Mouse (Mus musculus): Measurements from ENCODE around the gene Cry2. TPM values are rescaled to one million over a fixed set of nuclear protein-coding genes. Genes with fewer than 3 reads are reported as not detected.

Cry2 gene
- polyA plus RNA-seq, 1 experiment from 2014 or later, result 13.0 TPM

- no peak for DNase-seq (ENCODE audit: low spot score)
Observed at GRCm38 (mm10) chr2:92371971-92372690, 61.7 kb downstream of the Cry2 start.

DNA sequence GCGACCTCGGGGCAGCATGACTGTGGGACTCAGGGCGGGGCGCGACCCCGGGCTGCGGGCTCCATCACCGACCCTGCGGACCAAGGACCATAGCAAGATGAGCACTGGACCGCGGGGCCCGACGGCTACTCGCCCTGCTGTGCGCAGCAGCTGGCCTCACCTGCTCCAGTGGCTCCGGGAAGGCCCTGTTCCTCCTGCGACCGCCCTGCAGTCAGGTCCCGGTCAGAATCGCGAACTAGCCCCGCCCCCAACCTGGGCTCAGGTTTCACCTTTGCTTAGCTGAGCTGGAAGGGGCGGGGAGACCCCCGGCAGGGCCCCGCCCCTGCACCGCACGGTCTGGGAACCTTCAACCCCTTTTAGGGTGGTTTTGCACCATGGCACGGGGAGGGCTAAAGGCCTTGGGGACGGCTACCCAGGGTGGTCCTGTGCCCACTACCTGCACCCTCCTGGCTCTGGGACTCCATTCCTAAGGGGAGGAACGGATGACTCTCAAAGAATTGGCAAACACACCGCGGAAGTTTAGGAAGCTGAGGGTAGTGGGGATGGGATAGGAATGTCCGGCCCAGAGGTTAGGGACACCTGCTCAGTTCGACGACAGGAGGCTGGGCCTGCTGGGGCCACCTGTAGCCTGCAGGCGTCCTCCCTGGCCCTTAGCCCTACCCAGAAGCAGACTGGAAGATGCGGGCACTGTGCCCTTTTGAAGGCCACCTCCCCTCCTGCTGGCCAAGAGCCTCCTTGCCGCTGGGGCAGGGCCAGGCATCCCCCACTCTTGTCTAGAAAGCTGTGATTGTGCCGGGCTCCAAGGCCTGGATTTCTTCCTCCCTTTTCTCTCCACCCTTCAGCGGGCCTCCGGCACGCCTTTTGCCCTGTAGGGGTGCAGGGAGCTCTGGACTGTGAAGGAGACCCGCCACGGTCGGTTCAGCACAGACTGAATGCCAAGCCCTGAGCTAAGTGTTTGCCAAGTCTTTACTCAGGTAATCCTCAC is 62.7 kb downstream of the Cry2 start:
- DNase-seq (ENCODE audit: low spot score), result no peak

GRCm38 (mm10) chr2:92370375-92370774 is 63.5 kb downstream of the Cry2 start:
- no peak for DNase-seq (ENCODE audit: low spot score)

GRCm38 (mm10) chr2:92367383-92368029 is 66.3 kb downstream of the Cry2 start:
- no peak for DNase-seq (ENCODE audit: low spot score)

DNA sequence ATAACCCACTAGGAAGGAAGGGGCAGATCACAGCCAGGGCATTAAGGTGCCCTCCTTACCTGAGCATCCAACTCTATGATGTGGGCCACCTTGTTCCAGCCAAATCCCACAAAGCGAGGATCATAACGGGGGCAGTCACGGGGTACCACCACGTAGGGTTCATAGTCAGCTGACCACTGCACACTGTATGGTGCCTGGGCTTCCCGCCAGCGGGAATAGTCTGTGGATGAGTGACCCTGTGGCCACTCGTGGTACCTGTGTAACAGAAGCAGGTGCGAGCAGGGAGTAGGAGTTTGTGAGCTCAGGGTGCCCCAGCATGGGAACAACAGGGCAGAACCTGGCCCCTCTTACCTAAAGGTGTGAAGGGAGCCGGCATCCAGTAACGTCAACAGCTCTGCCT is 68.3 kb downstream of the Cry2 start:
- DNase-seq (ENCODE audit: low spot score), result no peak

DNA sequence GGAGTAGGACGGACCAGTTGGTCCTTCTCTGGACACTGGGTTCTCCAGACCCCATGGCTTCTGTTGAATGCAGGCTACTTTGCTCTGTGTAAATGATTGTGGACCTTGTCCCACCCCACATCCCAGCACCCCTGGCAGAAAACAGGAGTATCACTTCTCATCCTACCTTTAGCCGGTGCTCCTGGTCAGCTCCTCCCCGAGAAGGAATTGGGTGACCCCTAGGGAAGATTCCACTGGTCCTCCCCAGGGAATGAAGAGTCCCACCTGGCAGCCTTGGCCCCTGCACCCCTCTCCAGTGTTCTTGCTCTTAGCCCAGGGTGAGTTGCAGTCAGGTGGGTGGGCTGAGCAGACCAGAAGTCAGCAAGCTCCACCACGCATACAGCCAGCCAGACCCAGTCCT is 69.8 kb downstream of the Cry2 start:
- DNase-seq (ENCODE audit: low spot score), result no peak

DNA sequence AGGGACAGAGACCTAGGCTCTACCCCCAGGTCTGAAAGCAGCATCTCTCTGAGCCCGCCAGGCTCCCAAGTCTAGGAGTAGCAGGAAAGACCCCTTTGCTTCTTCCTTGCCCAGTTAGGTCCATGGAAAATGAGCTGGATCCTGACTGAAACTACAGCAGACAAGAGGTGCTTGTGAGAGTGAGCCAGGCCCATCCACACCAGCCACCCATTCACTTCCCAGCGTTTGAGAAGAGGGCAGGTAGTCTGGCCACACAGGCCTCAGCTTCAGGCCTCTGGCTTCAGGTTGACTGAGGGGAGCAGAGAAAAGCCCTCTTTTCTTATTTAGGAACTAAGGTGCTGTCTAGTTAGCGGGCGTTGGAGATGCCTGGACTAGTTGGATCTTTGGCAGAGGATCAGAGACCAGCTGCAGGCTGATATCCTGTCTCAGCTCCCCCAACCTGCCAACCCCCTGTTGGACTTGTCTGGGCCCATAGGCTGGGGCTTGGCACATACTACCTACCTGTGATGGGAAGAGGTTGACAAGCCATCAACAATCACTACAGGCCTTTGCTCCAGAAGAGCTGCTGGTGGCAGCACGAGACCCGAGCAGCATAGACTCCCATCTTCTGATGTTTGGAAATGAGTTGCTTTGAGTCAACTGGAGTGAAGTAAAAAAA is 71.1 kb downstream of the Cry2 start:
- DNase-seq (ENCODE audit: low spot score), result no peak

GRCm38 (mm10) chr2:92361795-92362194 is 72.0 kb downstream of the Cry2 start:
- DNase-seq (ENCODE audit: low spot score), result no peak

- DNase-seq (ENCODE audit: low spot score), result no peak
Observed at GRCm38 (mm10) chr2:92360893-92361292, 73.0 kb downstream of the Cry2 start.

DNA sequence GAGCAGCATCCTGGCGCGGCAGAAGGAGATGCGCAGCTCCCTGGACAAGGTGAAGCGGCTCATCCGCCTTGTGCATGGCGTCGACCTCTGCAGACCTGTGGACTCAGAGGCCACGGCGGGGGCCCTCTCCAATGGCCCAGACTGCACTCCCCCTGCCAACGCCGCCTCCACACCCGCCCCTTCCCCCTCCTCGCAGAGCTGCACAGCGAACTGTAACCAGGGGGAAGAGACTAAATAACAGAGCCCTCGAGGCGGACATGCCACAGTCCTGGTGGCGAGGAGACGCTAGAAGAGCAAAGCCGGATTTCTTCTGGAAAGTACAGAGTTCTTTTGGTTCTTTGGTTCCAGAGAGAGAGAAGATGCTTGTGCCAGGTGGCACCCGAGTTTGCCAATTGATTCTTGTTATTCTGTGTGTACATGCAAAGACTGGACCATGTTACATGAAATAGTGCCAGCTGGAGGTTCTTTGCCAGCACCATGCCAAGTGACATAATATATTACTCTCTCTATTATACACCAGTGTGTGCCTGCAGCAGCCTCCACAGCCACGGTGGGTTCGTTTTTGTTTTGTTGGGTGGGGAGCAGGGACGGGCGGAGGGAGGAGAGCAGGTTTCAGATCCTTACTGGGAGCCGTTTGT is 73.5 kb downstream of the Cry2 start:
- no peak for DNase-seq (ENCODE audit: low spot score)

DNA sequence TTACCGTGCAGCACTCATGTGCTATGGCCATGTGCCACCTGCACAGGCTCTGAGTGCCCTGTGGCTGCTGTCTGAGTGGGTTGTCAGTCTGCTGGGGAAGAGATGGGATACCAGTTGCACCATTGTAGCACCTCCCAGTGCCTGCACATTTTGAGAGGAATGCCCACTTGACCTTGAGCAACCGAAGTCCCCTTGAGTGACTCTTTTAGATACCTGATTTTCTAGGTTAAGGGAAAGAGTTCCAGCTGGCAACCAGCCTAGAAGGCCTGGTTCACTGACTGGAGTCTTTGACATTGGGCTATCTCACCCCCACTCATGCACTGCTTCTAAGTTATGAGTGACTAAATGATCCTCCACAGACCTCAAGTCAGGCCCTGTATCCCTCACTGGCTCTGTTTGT is 74.5 kb downstream of the Cry2 start:
- no peak for DNase-seq (ENCODE audit: low spot score)

GRCm38 (mm10) chr2:92354224-92354623 is 79.6 kb downstream of the Cry2 start:
- no peak for DNase-seq (ENCODE audit: low spot score)

Small RNA genes lying within 50 kb of the gene (microRNA-seq; reads per million reads assigned to microRNA genes)
- not detected for gene Mir7000 (ENCODE audit: borderline number of aligned reads)

Other genes with a start within 250 kb of the Cry2 start
- gene Pex16, start 59.4 kb downstream of the Cry2 start, polyA plus RNA-seq (2015; fragmentation: Nextera tagmentation; extraction: Ambion mirVana), result 40.8 and 43.9 TPM in 2 replicates
- gene Large2, start 59.2 kb downstream of the Cry2 start, polyA plus RNA-seq (2015; fragmentation: Nextera tagmentation; extraction: Ambion mirVana), result 3.4 and 4.0 TPM in 2 replicates
- gene 1700029I15Rik, start 51.5 kb downstream of the Cry2 start, polyA plus RNA-seq (2015; fragmentation: Nextera tagmentation; extraction: Ambion mirVana), result 2.0 and 2.1 TPM in 2 replicates
- gene Mapk8ip1, start 32.8 kb downstream of the Cry2 start, polyA plus RNA-seq (2015; fragmentation: Nextera tagmentation; extraction: Ambion mirVana), result 6.2 and 6.3 TPM in 2 replicates
- 24.3 and 29.7 TPM in 2 replicates for gene Slc35c1, start 26.5 kb upstream of the Cry2 start, polyA plus RNA-seq (2015; fragmentation: Nextera tagmentation; extraction: Ambion mirVana)
- 1.7 and 1.8 TPM in 2 replicates for gene Chst1, start 165.7 kb upstream of the Cry2 start, polyA plus RNA-seq (2015; fragmentation: Nextera tagmentation; extraction: Ambion mirVana)

Measured in thymus, postnatal 0 days (tissue).